Mouse (Mus musculus) kidney, embryonic 14.5 days (tissue): ENCODE data around the gene Tshb. TPM values are rescaled to one million over a fixed set of nuclear protein-coding genes. Genes with fewer than 3 reads are reported as not detected.
A peak's percentile ranks its signal among the peaks of the same experiment; 100 is the strongest.

Source experiments
- ATAC-seq: fragments of 200-750 bp; cut with Nextera tagmentation; 2 replicates; pipeline ENCODE4 v1.8.0; 2017; ENCODE audit warnings: moderate number of reproducible peaks, mild to moderate bottlenecking, moderate TSS enrichment, moderate library complexity; ENCODE audit not compliant: low FRiP score, low TSS enrichment
- H3K27ac ChIP-seq: fragments of 300-500 bp; sonication (generic); 2 replicates; pipeline ENCODE4 v1.5.1; 2014; ENCODE audit warnings: low read depth, mild to moderate bottlenecking, low read length, moderate library complexity, mixed read lengths
- H3K27me3 ChIP-seq: fragments of 300-500 bp; sonication (generic); 2 replicates; pipeline ENCODE4 v1.6.1; 2014; ENCODE audit warnings: mild to moderate bottlenecking, low read length; ENCODE audit not compliant: control insufficient read depth, insufficient read depth
- H3K36me3 ChIP-seq: fragments of 300-500 bp; sonication (generic); 2 replicates; pipeline ENCODE4 v1.6.1; 2014; ENCODE audit warnings: low read length, mixed read lengths; ENCODE audit not compliant: control insufficient read depth, insufficient read depth
- H3K4me1 ChIP-seq: fragments of 300-500 bp; sonication (generic); 2 replicates; pipeline ENCODE4 v1.6.1; 2014; ENCODE audit warnings: low read length, mixed read lengths; ENCODE audit not compliant: control insufficient read depth, insufficient read depth
- H3K4me2 ChIP-seq: fragments of 300-500 bp; sonication (generic); replicated peaks from 2 replicates; pipeline ENCODE4 v1.6.1; 2014; ENCODE audit warnings: low read depth, mild to moderate bottlenecking, low read length
- H3K4me3 ChIP-seq: fragments of 300-500 bp; sonication (generic); 2 replicates; pipeline ENCODE4 v1.5.1; 2014; ENCODE audit warnings: mild to moderate bottlenecking, low read length
- H3K9ac ChIP-seq: fragments of 300-500 bp; sonication (generic); 2 replicates; pipeline ENCODE4 v1.6.1; 2014; ENCODE audit warnings: low read depth, mild to moderate bottlenecking, low read length, moderate library complexity
- H3K9me3 ChIP-seq: fragments of 300-500 bp; sonication (generic); 2 replicates; pipeline ENCODE4 v1.6.1; 2016; ENCODE audit warnings: low read length; ENCODE audit not compliant: control insufficient read depth
- WGBS: fragments of 180-500 bp; shearing (Covaris S2); extraction: QIAGEN DNeasy Blood & Tissue Kit; methylation state at CpG from one replicate; pipeline ENCODE4 v1.1.7; 2014; 5-methylcytosine and 5-hydroxymethylcytosine counted together
- polyA plus RNA-seq: library from polyadenylated mRNA; unstranded; fragments of >200 nt; fragmentation: Nextera tagmentation; extraction: Ambion mirVana; gene quantifications from 2 replicates; pipeline ENCODE4 v1.2.1, GENCODE M21; 2014

The Tshb gene
- 0.04 TPM in 1 of 2 replicates, not detected in the other for polyA plus RNA-seq

DNA sequence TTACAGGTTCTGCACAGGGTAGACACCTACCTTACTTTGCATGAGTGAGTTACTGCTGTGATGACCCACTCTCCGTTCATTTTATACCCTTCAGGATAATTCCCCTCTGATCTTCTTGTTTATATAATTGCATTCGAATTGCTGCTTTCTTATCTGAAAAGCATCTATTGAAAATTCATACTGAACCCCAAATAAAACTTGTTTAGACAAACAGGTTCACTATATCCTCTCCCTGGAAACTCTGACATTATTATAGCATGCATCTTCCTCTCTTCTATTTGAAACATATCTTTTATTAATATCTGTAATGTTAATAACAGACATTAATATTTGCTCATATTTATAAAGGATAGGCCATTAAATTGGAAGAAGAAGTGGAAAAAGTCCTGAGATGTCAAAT lies at the start of gene Tshb:
TSS of gene Tshb (minus strand) at position 101 of the 400 bp plus-strand sequence.
- Histone ChIP-seq H3K36me3 (no peaks in the 10 kb centered on the region), H3K4me1 (no peaks in the 10 kb centered on the region), H3K4me3 (no peak within 1 kb of the TSS), H3K27me3 (no peaks in the 10 kb centered on the region), H3K9me3 (no peaks in the 10 kb centered on the region), H3K4me2 (no peak within 1 kb of the TSS), H3K9ac (no peak within 1 kb of the TSS), H3K27ac (no peak within 1 kb of the TSS)
- WGBS, result 76% methylated on average over 2 of the region's 2 CpGs
- no peak for ATAC-seq

DNA sequence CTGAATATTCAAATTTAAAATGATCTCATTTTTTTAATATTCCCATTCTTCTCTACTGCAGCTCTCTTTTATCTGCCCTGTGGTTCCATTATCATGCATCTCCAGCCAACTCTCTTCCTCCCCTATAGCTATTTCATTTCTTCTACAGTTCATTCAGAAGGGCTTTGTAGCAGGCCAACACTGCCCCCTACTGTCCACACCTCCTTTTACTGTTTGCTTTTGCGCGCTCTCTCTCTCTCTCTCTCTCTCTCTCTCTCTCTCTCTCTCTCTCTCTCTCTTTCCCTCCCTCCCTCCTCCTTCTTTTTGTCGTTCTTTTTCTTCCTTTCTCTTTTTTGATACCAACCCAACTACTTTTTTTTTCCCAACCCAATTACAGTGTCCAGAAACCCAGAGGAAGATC lies 21.4 kb upstream of the Tshb start:
- Histone ChIP-seq H3K9me3 (no peaks in the 10 kb centered on the region), H3K27me3 (no peaks in the 10 kb centered on the region), H3K36me3 (no peaks in the 10 kb centered on the region), H3K27ac (no peak overlapping the region), H3K4me1 (no peaks in the 10 kb centered on the region), H3K4me2 (no peak overlapping the region), H3K4me3 (no peak overlapping the region), H3K9ac (no peak overlapping the region)
- WGBS, result 4% methylated on average over 3 of the region's 3 CpGs
- no peak for ATAC-seq

DNA sequence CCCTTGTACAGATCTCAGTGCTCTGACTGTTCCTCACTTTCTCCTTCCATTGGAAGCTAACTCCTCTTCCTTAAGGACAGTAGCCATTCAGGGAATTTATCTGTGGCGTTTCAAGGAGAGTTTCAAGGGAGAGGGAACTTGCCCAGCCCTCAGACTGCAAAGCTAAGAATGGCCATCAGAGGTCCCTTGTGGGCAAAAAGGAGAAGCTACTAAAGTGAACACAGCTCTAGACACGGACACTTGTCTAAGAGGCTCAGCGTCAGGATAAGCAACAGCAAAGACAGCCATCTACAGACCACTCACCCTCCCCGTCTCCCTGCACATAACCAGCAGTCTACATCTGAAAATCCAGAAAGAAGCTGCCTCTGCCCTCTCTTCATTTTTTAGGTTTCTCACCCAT lies 4.9 kb upstream of the Tshb start:
- no peaks in the 10 kb centered on the region for H3K9me3 ChIP-seq
- H3K27ac ChIP-seq, result no peak overlapping the region
- no peak overlapping the region for H3K4me2 ChIP-seq
- no peaks in the 10 kb centered on the region for H3K4me1 ChIP-seq
- ATAC-seq, result no peak
- H3K4me3 ChIP-seq, result no peak overlapping the region
- H3K36me3 ChIP-seq, result no peaks in the 10 kb centered on the region
- WGBS, result 43% methylated on average over 4 of the region's 4 CpGs
- no peak overlapping the region for H3K9ac ChIP-seq
- no peaks in the 10 kb centered on the region for H3K27me3 ChIP-seq

DNA sequence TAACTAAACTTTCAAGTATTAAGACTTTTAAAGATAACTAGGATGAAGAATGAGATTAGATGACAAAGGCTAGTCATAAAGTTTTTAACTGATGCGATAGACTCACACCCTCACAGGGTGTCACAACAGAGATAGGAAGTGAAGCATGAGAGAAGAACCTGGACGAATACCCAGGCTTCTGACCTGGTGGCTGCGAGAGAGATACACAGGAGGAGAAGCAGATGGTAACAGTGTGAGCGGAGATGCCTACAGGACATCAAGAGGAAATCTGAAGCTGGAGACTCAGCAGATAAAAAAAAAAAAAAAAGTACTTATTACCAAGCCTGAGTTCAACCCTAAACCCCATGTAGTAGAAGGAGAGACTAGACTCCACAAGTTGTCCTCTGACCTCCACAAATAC lies 9.5 kb downstream of the Tshb start:
- Histone ChIP-seq H3K36me3 (no peaks in the 10 kb centered on the region), H3K9ac (no peak overlapping the region), H3K4me1 (no peaks in the 10 kb centered on the region), H3K4me2 (no peak overlapping the region), H3K27me3 (no peaks in the 10 kb centered on the region), H3K9me3 (no peaks in the 10 kb centered on the region), H3K27ac (no peak overlapping the region), H3K4me3 (no peak overlapping the region)
- ATAC-seq, result no peak
- 72% methylated on average over 4 of the region's 4 CpGs for WGBS

DNA sequence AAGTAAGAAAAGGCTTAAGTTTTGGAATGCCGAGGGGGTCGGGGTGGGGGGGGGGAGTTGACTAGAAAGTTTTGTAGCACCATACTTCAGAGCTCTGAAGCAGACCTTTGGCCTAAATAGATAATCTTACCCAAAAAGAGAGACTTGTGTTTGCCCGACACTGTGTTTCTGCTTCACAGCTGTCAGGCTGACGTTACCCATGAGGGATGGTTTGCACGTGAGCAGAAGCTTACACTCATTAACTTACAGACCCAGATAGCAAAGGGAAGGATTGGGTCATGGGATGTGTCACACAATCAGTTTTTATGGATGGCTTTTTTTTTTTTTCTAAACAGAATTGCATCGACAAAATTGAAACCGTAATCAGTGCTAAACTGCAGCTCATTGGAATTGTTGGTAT lies 17.7 kb downstream of the Tshb start:
- WGBS, result 70% methylated on average over 7 of the region's 7 CpGs
- Histone ChIP-seq H3K4me1 (peaks cover 3% of the 10 kb centered on the region; the same call in 1 of the 2 replicates), H3K27me3 (no peaks in the 10 kb centered on the region), H3K4me2 (no peak overlapping the region), H3K36me3 (no peaks in the 10 kb centered on the region), H3K27ac (no peak overlapping the region), H3K9me3 (no peaks in the 10 kb centered on the region), H3K9ac (no peak overlapping the region), H3K4me3 (no peak overlapping the region)
- ATAC-seq, result no peak

DNA sequence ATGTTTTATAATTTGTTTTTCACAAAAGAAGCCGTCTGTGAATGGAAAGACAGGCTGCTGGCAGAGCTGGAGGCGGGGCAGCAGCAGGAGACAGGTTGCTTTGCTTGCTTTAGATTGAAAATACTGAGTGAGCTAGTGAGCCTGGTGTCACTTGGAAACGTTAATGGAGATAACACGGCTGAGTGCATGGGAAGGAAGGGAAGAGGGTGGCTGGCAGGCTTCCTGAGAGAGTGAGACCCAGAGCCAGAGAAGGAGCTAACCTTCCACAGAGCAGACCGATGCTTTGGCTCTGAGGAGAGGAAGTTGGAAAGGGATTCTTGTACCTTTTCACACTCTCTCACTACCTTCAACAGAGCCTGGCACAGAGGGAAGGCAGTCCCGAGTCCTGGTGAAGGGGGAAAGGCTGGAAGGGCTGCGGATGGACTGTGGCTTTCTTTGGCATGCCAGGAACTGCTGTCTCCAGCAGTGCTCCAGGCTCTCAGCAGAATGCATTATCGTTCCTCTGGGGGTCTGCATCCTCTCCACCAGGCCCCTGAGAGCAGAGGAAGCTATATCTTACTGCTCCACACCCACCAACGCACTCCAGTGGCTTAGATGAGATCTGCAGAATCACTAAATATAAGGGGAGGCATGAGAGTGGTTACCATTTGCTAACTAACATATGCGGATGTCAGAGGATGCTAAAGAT lies 18.7 kb downstream of the Tshb start:
- H3K4me2 ChIP-seq, result no peak overlapping the region
- H3K27ac ChIP-seq, result no peak overlapping the region
- peaks cover 3% of the 10 kb centered on the region; the same call in 1 of the 2 replicates for H3K4me1 ChIP-seq
- ATAC-seq, result no peak
- no peaks in the 10 kb centered on the region for H3K27me3 ChIP-seq
- H3K9me3 ChIP-seq, result no peaks in the 10 kb centered on the region
- no peak overlapping the region for H3K4me3 ChIP-seq
- WGBS, result 49% methylated on average over 10 of the region's 10 CpGs
- H3K36me3 ChIP-seq, result no peaks in the 10 kb centered on the region
- H3K9ac ChIP-seq, result 0 out of 2 replicates have a peak overlapping the region, but pooled peaks have one; percentile 4

DNA sequence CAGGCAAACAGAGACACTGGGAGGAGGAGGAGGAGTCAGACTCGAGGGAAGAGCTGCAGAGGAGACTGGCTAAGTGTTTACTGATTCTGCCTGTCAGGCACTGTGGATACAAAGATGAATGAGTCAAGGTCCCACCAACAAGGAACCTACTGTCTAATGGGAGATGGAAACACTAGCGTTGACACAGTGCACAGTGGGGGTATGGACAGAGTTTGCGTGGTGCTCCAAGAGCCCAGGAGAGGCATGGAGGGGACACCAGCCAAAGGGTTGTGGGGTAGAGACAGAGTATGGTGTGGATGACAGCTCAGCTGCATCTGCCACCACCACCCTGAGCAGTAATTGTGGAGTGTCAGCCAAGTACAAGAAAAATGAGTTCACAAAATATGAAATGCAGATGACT lies 20.1 kb downstream of the Tshb start:
- H3K9me3 ChIP-seq, result no peaks in the 10 kb centered on the region
- H3K4me2 ChIP-seq, result no peak overlapping the region
- H3K36me3 ChIP-seq, result no peaks in the 10 kb centered on the region
- 66% methylated on average over 3 of the region's 3 CpGs for WGBS
- no peak overlapping the region for H3K9ac ChIP-seq
- ATAC-seq, result no peak
- no peak overlapping the region for H3K27ac ChIP-seq
- no peak overlapping the region for H3K4me3 ChIP-seq
- peaks cover 3% of the 10 kb centered on the region; the same call in 1 of the 2 replicates for H3K4me1 ChIP-seq
- no peaks in the 10 kb centered on the region for H3K27me3 ChIP-seq

DNA sequence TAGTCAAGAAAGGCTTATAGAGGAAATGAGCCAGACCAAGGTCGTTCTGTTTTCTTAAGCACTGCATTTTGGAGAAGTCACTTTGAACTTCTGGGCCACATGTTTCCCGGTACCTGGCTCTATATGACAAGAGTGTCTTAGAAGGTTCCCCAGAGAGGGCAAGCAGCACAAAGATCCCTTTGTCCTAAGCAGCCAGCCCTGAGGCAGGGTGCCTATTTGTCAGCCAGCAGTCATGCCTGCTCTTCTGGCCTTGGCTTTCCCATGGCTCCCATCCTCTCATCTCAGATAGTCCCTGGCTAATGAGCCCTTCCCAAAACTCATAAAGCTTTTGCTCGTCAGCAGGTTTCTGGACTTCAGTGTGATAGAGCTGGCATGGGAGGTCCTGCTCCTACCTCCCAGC lies 22.3 kb downstream of the Tshb start:
- no peaks in the 10 kb centered on the region for H3K9me3 ChIP-seq
- H3K4me1 ChIP-seq, result peaks cover 3% of the 10 kb centered on the region; the same call in 1 of the 2 replicates
- WGBS, result 66% methylated on average over 3 of the region's 3 CpGs
- no peak overlapping the region for H3K27ac ChIP-seq
- H3K36me3 ChIP-seq, result no peaks in the 10 kb centered on the region
- H3K4me3 ChIP-seq, result no peak overlapping the region
- no peak overlapping the region for H3K4me2 ChIP-seq
- H3K27me3 ChIP-seq, result no peaks in the 10 kb centered on the region
- no peak overlapping the region for H3K9ac ChIP-seq
- no peak for ATAC-seq

DNA sequence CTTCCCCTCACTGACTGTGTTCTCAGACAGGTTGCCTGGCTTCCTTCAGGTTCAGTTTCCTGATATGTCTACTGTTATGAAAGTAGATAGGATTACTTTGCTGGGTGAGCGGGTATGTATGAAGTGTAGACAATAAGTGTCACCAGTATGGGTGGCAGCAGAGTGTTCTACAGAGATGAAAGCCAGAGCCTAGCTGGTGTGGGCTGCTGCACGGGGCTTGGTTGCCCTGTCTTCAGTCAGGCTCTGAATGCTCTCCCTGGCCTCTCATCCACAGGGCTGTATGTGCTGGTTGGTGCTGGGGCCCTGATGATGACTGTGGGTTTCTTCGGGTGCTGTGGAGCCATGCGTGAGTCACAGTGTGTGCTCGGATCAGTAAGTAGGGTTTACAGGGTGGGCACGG lies 25.5 kb downstream of the Tshb start:
- no peaks in the 10 kb centered on the region for H3K36me3 ChIP-seq
- no peaks in the 10 kb centered on the region for H3K4me1 ChIP-seq
- H3K27ac ChIP-seq, result no peak overlapping the region
- H3K9ac ChIP-seq, result no peak overlapping the region
- no peak for ATAC-seq
- no peak overlapping the region for H3K4me2 ChIP-seq
- 86% methylated on average over 6 of the region's 6 CpGs for WGBS
- no peak overlapping the region for H3K4me3 ChIP-seq
- no peaks in the 10 kb centered on the region for H3K27me3 ChIP-seq
- no peaks in the 10 kb centered on the region for H3K9me3 ChIP-seq
